Mouse (Mus musculus) gastrocnemius, postnatal 25 days (tissue): ENCODE results near the gene Serpina3k. TPM values are rescaled to one million over a fixed set of nuclear protein-coding genes. Genes with fewer than 3 reads are reported as not detected.
"Not testable (repeated sequence)": the region's sequence is repeated elsewhere in the genome, so short reads cannot be mapped to it uniquely, and the experiment has no call there.

Source experiments
- DNase-seq: peaks from one replicate; pipeline ENCODE4 v3.0.0; 2022
- long read RNA-seq, 2 experiments: library from polyadenylated mRNA; stranded (forward); transcript quantifications; one replicate each; pipeline ENCODE4 v2.0.0; 2021
- total RNA-seq, 2 experiments: library from RNA; stranded (reverse); gene quantifications; 1 replicate in 1 of 2; 2 replicates in 1 of 2; pipeline ENCODE4 v1.2.3; 2021

Gene Serpina3k
- under 1 TPM; 0.13 to 0.62 TPM for total RNA-seq
- long read RNA-seq, experiment 1, result 0 reads
- long read RNA-seq, experiment 2, result 0 reads

- not testable (repeated sequence) for DNase-seq
Observed at GRCm38 (mm10) chr12:104338226-104338625, at the start of gene Serpina3k, which contains the start of gene Serpina3m. Gene Serpina3k, plus strand, starts transcription at chr12:104338486. Gene Serpina3m, plus strand, starts transcription at chr12:104338486.

- no peak for DNase-seq
Observed at GRCm38 (mm10) chr12:104289872-104290271, 48.4 kb upstream of the Serpina3k start.

GRCm38 (mm10) chr12:104293963-104294362, 44.3 kb upstream of the Serpina3k start:
- DNase-seq, result no peak

GRCm38 (mm10) chr12:104298049-104298448, 40.2 kb upstream of the Serpina3k start:
- no peak for DNase-seq

GRCm38 (mm10) chr12:104305991-104306390, 32.3 kb upstream of the Serpina3k start:
- no peak for DNase-seq

GRCm38 (mm10) chr12:104314253-104314652, 24.0 kb upstream of the Serpina3k start, which contains the start of gene Serpina3j:
Gene Serpina3j, plus strand, starts transcription at chr12:104314553.
- no peak for DNase-seq

GRCm38 (mm10) chr12:104322454-104322853, 15.8 kb upstream of the Serpina3k start:
- DNase-seq, result no peak

- DNase-seq, result no peak
Observed at GRCm38 (mm10) chr12:104331701-104332100, 6.6 kb upstream of the Serpina3k start.

- DNase-seq, result not testable (repeated sequence)
Observed at GRCm38 (mm10) chr12:104336873-104337272, 1.4 kb upstream of the Serpina3k start.

- DNase-seq, result no peak
Observed at GRCm38 (mm10) chr12:104338705-104339104, 419 bp downstream of the Serpina3k start.

GRCm38 (mm10) chr12:104342489-104342888, 4.2 kb downstream of the Serpina3k start:
- DNase-seq, result not testable (repeated sequence)

- DNase-seq, result no peak
Observed at GRCm38 (mm10) chr12:104345181-104345580, 6.9 kb downstream of the Serpina3k start.

GRCm38 (mm10) chr12:104345707-104346106, 7.4 kb downstream of the Serpina3k start:
- no peak for DNase-seq

- DNase-seq, result no peak
Observed at GRCm38 (mm10) chr12:104347091-104347490, 8.8 kb downstream of the Serpina3k start.

- not testable (repeated sequence) for DNase-seq
Observed at GRCm38 (mm10) chr12:104351812-104352211, 13.5 kb downstream of the Serpina3k start.

- no peak for DNase-seq
Observed at GRCm38 (mm10) chr12:104356006-104356405, 17.7 kb downstream of the Serpina3k start.

GRCm38 (mm10) chr12:104369986-104370385, 31.7 kb downstream of the Serpina3k start:
- no peak for DNase-seq

- not testable (repeated sequence) for DNase-seq
Observed at GRCm38 (mm10) chr12:104377179-104377578, 38.9 kb downstream of the Serpina3k start.

GRCm38 (mm10) chr12:104378351-104378750, 40.1 kb downstream of the Serpina3k start:
- not testable (repeated sequence) for DNase-seq

- not testable (repeated sequence) for DNase-seq
Observed at GRCm38 (mm10) chr12:104378815-104379214, 40.5 kb downstream of the Serpina3k start.

GRCm38 (mm10) chr12:104379856-104380255, 41.6 kb downstream of the Serpina3k start:
- DNase-seq, result no peak

- not testable (repeated sequence) for DNase-seq
Observed at GRCm38 (mm10) chr12:104381071-104381604, 42.9 kb downstream of the Serpina3k start.

GRCm38 (mm10) chr12:104385987-104386386, 47.7 kb downstream of the Serpina3k start:
- not testable (repeated sequence) for DNase-seq

- not testable (repeated sequence) for DNase-seq
Observed at GRCm38 (mm10) chr12:104386878-104387277, 48.6 kb downstream of the Serpina3k start.
